Mouse (Mus musculus) kidney, postnatal 0 days (tissue): ENCODE data around the gene Cpa1. TPM values are rescaled to one million over a fixed set of nuclear protein-coding genes. Genes with fewer than 3 reads are reported as not detected.

Source experiments
- ATAC-seq: fragments of 200-750 bp; cut with Nextera tagmentation; replicated peaks from 2 replicates; pipeline ENCODE4 v1.8.0; 2017; ENCODE audit warnings: low read depth, moderate number of reproducible peaks, moderate TSS enrichment, moderate library complexity; ENCODE audit not compliant: low FRiP score
- DNase-seq: peaks from one replicate; pipeline ENCODE4 v3.0.0-alpha.2; 2016; ENCODE audit warnings: low spot score
- H3K27ac ChIP-seq: fragments of 300-500 bp; sonication (generic); 2 replicates; pipeline ENCODE4 v1.5.1; 2014; ENCODE audit warnings: mild to moderate bottlenecking
- H3K27me3 ChIP-seq: fragments of 300-500 bp; sonication (generic); 2 replicates; pipeline ENCODE4 v1.6.1; 2014; ENCODE audit warnings: low read length, mixed read lengths; ENCODE audit not compliant: insufficient read depth
- H3K36me3 ChIP-seq: fragments of 300-500 bp; sonication (generic); 2 replicates; pipeline ENCODE4 v1.6.1; 2014; ENCODE audit warnings: low read length, mixed read lengths; ENCODE audit not compliant: insufficient read depth
- H3K4me1 ChIP-seq: fragments of 300-500 bp; sonication (generic); replicated peaks from 2 replicates; pipeline ENCODE4 v1.6.1; 2014; ENCODE audit warnings: antibody characterized with exemption, low read length, mixed read lengths; ENCODE audit not compliant: insufficient read depth
- H3K4me2 ChIP-seq: fragments of 300-500 bp; sonication (generic); 2 replicates; pipeline ENCODE4 v1.6.1; 2014; ENCODE audit warnings: mild to moderate bottlenecking, low read length, moderate library complexity, mixed read lengths
- H3K4me3 ChIP-seq: fragments of 300-500 bp; sonication (generic); replicated peaks from 2 replicates; pipeline ENCODE4 v1.5.1; 2014; ENCODE audit warnings: low read depth, low read length
- H3K9ac ChIP-seq: fragments of 300-500 bp; sonication (generic); 2 replicates; pipeline ENCODE4 v1.6.1; 2014; ENCODE audit warnings: low read depth, low read length
- H3K9me3 ChIP-seq: fragments of 300-500 bp; sonication (generic); replicated peaks from 2 replicates; pipeline ENCODE4 v1.6.1; 2016; ENCODE audit warnings: low read length, inconsistent platforms, mixed read lengths
- CTCF ChIP-seq: IDR thresholded peaks from 2 replicates; pipeline ENCODE4 v1.5.1; 2016; ENCODE audit warnings: antibody characterized with exemption, low read depth, mild to moderate bottlenecking, moderate library complexity
- WGBS: fragments of 180-500 bp; shearing (Covaris S2); extraction: QIAGEN DNeasy Blood & Tissue Kit; methylation state at CpG from one replicate; pipeline ENCODE4 v1.1.7; 2014; 5-methylcytosine and 5-hydroxymethylcytosine counted together
- polyA plus RNA-seq: library from polyadenylated mRNA; unstranded; fragments of >200 nt; fragmentation: Nextera tagmentation; extraction: Ambion mirVana; gene quantifications from 2 replicates; pipeline ENCODE4 v1.2.1, GENCODE M21; 2015

Gene Cpa1
- polyA plus RNA-seq, 1 experiment from 2014 or later: 0.53 TPM

DNA sequence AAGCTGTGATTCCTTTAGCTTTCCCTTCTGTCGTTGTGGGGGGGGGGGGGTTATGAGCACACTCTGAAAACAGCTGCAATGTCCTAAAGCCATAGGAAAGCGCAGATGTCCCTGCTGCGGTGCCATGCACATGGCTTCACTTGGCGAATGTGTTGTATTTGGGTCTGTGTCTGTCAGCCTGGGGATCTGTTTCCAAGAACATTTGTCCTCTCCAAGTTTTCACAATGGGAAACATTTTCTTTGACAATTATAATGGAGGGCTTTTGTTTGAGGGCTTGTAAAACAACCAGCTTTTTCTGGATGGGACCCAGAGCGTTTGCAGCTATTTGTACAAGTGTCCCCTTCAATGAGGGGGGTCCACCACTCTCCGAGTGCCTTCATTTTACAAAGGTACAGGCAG is 24.8 kb upstream of the Cpa1 start:
- H3K27ac ChIP-seq: no peak overlapping the region
- no peak for TF ChIP-seq CTCF
- no peaks in the 10 kb centered on the region for H3K9me3 ChIP-seq
- no peak overlapping the region for H3K4me2 ChIP-seq
- DNase-seq (no peak), ATAC-seq (no peak)
- no peaks in the 10 kb centered on the region for H3K27me3 ChIP-seq
- no peak overlapping the region for H3K9ac ChIP-seq
- no peak overlapping the region for H3K4me3 ChIP-seq
- no peaks in the 10 kb centered on the region for H3K36me3 ChIP-seq
- peaks cover 20% of the 10 kb centered on the region for H3K4me1 ChIP-seq
- 88% methylated on average over 6 of the region's 6 CpGs for WGBS

DNA sequence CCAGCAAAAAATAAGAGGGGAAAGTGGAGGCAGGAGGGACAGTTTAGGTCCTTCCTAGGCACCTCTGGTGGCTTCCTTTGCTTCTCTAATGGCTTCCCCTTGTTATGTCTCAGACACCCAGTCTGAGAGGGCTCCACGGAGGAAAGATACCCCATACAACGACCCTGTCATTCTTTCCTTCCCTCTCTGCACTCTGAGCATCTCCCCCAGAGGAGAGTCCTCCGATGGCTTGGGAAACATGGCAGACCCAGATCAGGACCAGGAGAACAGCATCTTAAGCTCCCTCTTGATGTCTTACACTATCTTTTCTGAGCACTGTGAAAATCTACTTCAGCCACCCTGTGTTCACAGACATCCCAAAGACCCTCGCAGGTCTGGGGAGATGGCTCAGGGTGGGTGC is 23.3 kb upstream of the Cpa1 start:
- Histone ChIP-seq H3K9me3 (no peaks in the 10 kb centered on the region), H3K4me3 (no peak overlapping the region), H3K4me1 (peaks cover 20% of the 10 kb centered on the region), H3K27me3 (no peaks in the 10 kb centered on the region), H3K27ac (no peak overlapping the region), H3K4me2 (no peak overlapping the region), H3K9ac (no peak overlapping the region), H3K36me3 (no peaks in the 10 kb centered on the region)
- 34% methylated on average over 4 of the region's 4 CpGs for WGBS
- TF ChIP-seq CTCF: no peak
- DNase-seq (no peak), ATAC-seq (no peak)

DNA sequence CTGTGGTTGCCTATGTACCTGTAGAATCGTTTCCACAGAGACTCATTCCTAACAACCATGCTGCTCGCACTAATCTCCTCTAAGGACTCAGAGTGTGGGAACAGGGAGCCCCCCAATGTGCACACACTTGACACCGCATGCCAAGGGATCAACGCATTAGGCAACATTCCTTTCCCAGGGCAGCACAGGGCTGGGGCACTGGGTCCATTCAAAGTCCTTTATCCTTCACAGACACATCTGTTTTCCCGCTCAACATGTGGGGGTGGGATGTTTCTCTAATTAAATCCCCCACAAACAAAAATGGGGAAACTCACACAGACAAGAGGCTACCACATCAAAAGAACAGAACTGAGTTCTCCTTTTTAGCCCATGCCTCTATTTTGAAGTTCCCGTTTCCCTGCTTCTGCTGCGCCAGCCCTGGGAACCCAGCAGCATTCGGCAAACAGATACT is 22.5 kb upstream of the Cpa1 start:
- ATAC-seq (no peak), DNase-seq (no peak)
- Histone ChIP-seq H3K27ac (no peak overlapping the region), H3K9me3 (no peaks in the 10 kb centered on the region), H3K4me2 (peak overlapping the region; percentile 41; the same call in 1 of the 2 replicates), H3K27me3 (no peaks in the 10 kb centered on the region), H3K9ac (no peak overlapping the region), H3K36me3 (no peaks in the 10 kb centered on the region), H3K4me1 (peaks cover 20% of the 10 kb centered on the region), H3K4me3 (no peak overlapping the region)
- WGBS: 19% methylated on average over 8 of the region's 8 CpGs
- TF ChIP-seq CTCF: no peak

DNA sequence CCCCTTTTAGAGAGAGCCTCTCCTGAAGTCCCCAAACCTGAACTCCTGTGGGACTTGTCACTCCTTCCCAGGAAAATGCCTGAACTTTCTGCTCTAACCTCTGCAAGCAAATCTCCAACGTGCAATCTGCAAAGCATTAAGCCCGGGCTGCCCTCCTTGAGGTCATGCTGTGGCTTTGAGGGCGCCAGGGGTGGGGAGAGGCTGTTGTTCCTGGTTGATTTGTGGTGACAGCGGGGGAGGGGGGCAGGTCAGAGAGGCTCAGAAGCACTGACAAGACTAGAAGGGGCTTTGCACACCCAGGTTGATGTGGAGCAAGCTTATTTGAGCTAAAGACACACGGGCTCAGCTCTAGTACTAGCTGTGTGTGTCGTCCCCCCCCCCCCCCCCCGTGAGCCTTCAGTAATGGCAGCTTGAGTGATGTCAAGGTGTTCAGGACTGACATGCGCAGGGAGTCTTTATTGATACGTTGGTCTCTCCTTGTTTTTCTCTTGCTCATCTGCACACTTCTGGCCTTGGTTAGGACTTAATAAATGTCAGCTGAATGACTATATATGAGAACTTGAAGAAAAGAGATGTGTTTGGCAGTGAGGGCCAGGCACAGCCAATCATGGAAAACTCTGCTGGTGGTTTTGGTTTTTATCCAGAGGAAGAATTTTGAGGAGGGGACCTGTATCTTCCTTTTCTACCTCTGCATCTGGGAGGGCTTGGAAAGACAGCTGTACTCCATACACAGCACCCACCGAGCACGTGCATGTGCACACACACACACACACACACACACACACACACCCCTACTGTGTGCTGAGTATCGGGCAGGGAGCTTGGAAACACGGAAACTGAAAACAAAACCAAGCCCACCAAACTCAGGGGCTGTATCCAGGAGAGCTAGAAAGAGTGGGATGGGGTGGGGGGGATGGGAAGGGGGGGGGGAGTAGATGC is 21.7 kb upstream of the Cpa1 start:
- Histone ChIP-seq H3K4me1 (peaks cover 20% of the 10 kb centered on the region), H3K36me3 (no peaks in the 10 kb centered on the region), H3K4me2 (peak overlapping the region; percentile 41), H3K9me3 (no peaks in the 10 kb centered on the region), H3K27me3 (no peaks in the 10 kb centered on the region), H3K9ac (no peak overlapping the region), H3K27ac (no peak overlapping the region), H3K4me3 (peak overlapping the region; percentile 4; the same call in 1 of the 2 replicates)
- no peak for TF ChIP-seq CTCF
- ATAC-seq (peak; percentile 44), DNase-seq (peak; percentile 70)
- 15% methylated on average over 13 of the region's 13 CpGs for WGBS

DNA sequence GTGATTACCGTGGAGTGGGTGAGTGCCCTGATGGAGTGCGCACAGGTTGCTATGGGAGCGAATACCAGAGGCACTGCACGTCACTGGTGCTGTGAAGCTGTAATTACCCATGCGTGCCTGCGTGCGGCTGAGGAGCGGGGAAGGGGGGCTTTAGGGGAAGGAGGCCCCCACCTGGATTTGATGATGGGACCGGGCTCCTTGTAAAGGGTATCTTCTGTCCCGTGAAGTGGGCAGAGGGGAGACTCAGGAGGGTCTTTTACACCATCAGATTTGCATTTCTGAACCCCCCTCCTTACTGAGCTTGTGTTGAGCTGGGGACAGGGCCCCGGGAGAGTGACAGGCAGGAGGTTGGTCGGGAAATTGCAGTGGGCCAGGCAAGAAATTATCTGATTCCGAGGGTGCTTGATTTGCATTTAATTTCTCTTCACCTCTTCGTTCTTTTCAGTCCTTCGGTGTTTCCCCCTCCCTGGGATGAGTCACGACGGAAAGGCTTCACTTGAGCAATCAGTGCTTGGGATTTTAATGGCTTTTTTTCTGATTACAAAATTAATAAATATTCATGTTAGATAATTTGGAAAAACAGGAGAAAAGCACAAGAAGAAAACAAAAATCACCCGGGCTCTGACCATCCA is 20.9 kb upstream of the Cpa1 start:
- peak overlapping the region; percentile 4; the same call in 1 of the 2 replicates for H3K4me3 ChIP-seq

DNA sequence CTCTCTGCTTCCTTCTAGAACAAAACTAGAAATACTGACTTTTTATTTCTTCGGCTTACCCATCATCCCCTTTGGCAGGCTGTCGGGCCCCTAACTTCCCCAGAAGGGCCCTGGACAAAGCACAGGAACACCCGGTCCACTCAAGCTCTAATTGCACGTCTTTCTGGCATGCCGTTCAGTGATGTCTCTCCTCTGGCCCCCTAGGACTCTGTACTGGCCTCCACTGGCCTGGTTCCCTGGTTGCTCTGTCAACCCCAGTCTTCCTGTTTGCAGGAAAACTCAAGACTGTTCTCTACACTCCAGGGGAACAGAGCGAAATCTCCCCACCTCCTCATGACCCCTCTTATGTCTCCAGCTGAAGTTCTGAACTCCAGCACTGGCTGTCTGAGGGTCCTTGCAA is 20.3 kb upstream of the Cpa1 start:
- no peak for TF ChIP-seq CTCF
- H3K9ac ChIP-seq: no peak overlapping the region
- H3K9me3 ChIP-seq: no peaks in the 10 kb centered on the region
- 44% methylated on average over 6 of the region's 6 CpGs for WGBS
- ATAC-seq: no peak
- H3K4me2 ChIP-seq: no peak overlapping the region
- H3K36me3 ChIP-seq: no peaks in the 10 kb centered on the region
- no peak for DNase-seq
- H3K27me3 ChIP-seq: no peaks in the 10 kb centered on the region
- H3K4me1 ChIP-seq: peaks cover 20% of the 10 kb centered on the region
- H3K27ac ChIP-seq: peak overlapping the region; percentile 16; the same call in 1 of the 2 replicates
- no peak overlapping the region for H3K4me3 ChIP-seq

More for the DNA sequence above, 20.9 kb upstream of the Cpa1 start:
- peak overlapping the region; percentile 41 for H3K4me2 ChIP-seq
- TF ChIP-seq CTCF: no peak
- 0 out of 2 replicates have a peak overlapping the region, but pooled peaks have one; percentile 5 for H3K27ac ChIP-seq
- no peak overlapping the region for H3K9ac ChIP-seq
- no peaks in the 10 kb centered on the region for H3K9me3 ChIP-seq
- peaks cover 20% of the 10 kb centered on the region for H3K4me1 ChIP-seq
- H3K27me3 ChIP-seq: no peaks in the 10 kb centered on the region
- 24% methylated on average over 18 of the region's 18 CpGs for WGBS
- no peak for DNase-seq
- H3K36me3 ChIP-seq: no peaks in the 10 kb centered on the region
- ATAC-seq: peak; percentile 72; the same call in 1 of the 2 replicates
